In genomic region chr8:105305211-105306145, GRCm38 (mm10) we compare ENCODE assay signal across 8 mouse cellular contexts. TPM values are rescaled to one million over a fixed set of nuclear protein-coding genes. Genes with fewer than 3 reads are reported as not detected.
DNase-seq lines count a peak whose midpoint lies in the region; ATAC-seq and TF ChIP-seq lines count a peak whose summit lies in the region.

TSS of gene Elmo3 (plus strand) at chr8:105305601.

- peaks cover 14% of the 10 kb centered on the region for H3K4me1 ChIP-seq in forebrain, embryonic 15.5 days
- H3K4me1 ChIP-seq in intestine, embryonic 15.5 days (replicated peaks): peaks cover 23% of the 10 kb centered on the region
- H3K4me1 ChIP-seq in liver, embryonic 11.5 days (replicated peaks; ENCODE audit: control insufficient read depth, insufficient read depth, low read length): peaks cover 41% of the 10 kb centered on the region
- H3K4me1 ChIP-seq in midbrain, embryonic 16.5 days (ENCODE audit: control insufficient read depth, insufficient read depth, low read length): peaks cover 10% of the 10 kb centered on the region

- H3K27ac ChIP-seq in left cerebral cortex, adult 2 months: peak within 1 kb of the TSS; percentile 73
- H3K27ac ChIP-seq in forebrain, embryonic 15.5 days (replicated peaks): no peak within 1 kb of the TSS
- peak within 1 kb of the TSS; percentile 86 for H3K27ac ChIP-seq in intestine, embryonic 15.5 days
- peak within 1 kb of the TSS; percentile 43 for H3K27ac ChIP-seq in liver, embryonic 11.5 days (ENCODE audit: low read depth, low read length)
- no peak within 1 kb of the TSS for H3K27ac ChIP-seq in midbrain, embryonic 16.5 days (ENCODE audit: low read length)

- H3K36me3 ChIP-seq in forebrain, embryonic 15.5 days: peaks cover 47% of the 10 kb centered on the region
- peaks cover 42% of the 10 kb centered on the region for H3K36me3 ChIP-seq in intestine, embryonic 15.5 days
- peaks cover 48% of the 10 kb centered on the region for H3K36me3 ChIP-seq in liver, embryonic 11.5 days (ENCODE audit: control insufficient read depth, insufficient read depth, low read length)
- H3K36me3 ChIP-seq in midbrain, embryonic 16.5 days (ENCODE audit: control insufficient read depth, insufficient read depth, low read length): peaks cover 43% of the 10 kb centered on the region

- WGBS in forebrain, embryonic 15.5 days: 9% methylated on average over 30 of the region's 30 CpGs
- WGBS in intestine, embryonic 15.5 days: 6% methylated on average over 30 of the region's 30 CpGs
- 14% methylated on average over 30 of the region's 30 CpGs for WGBS in liver, embryonic 11.5 days
- 10% methylated on average over 30 of the region's 30 CpGs for WGBS in midbrain, embryonic 16.5 days

- TF ChIP-seq CTCF in left cerebral cortex, adult 2 months (IDR thresholded peaks at IDR 0.05): no peak

- H3K27me3 ChIP-seq in forebrain, embryonic 15.5 days: no peaks in the 10 kb centered on the region
- no peaks in the 10 kb centered on the region for H3K27me3 ChIP-seq in intestine, embryonic 15.5 days (replicated peaks)
- H3K27me3 ChIP-seq in liver, embryonic 11.5 days (replicated peaks; ENCODE audit: control insufficient read depth, insufficient read depth, low read length): no peaks in the 10 kb centered on the region
- no peaks in the 10 kb centered on the region for H3K27me3 ChIP-seq in midbrain, embryonic 16.5 days (ENCODE audit: control insufficient read depth, insufficient read depth, low read depth, low read length)

- peak; percentile 52 for ATAC-seq in forebrain, embryonic 15.5 days (replicated peaks)
- ATAC-seq in intestine, embryonic 15.5 days: peak; percentile 96
- peak; percentile 69 for ATAC-seq in liver, embryonic 11.5 days (replicated peaks; ENCODE audit: low FRiP score)
- ATAC-seq in midbrain, embryonic 16.5 days: peak; percentile 49

- H3K9me3 ChIP-seq in forebrain, embryonic 15.5 days: no peaks in the 10 kb centered on the region
- H3K9me3 ChIP-seq in intestine, embryonic 15.5 days: no peaks in the 10 kb centered on the region
- H3K9me3 ChIP-seq in liver, embryonic 11.5 days (ENCODE audit: control insufficient read depth, low read length): no peaks in the 10 kb centered on the region
- no peaks in the 10 kb centered on the region for H3K9me3 ChIP-seq in midbrain, embryonic 16.5 days (replicated peaks; ENCODE audit: control insufficient read depth, low read length, poor library complexity, severe bottlenecking)

- peak within 1 kb of the TSS; percentile 3; the same call in 1 of the 2 replicates for H3K9ac ChIP-seq in forebrain, embryonic 15.5 days (replicated peaks)
- H3K9ac ChIP-seq in intestine, embryonic 15.5 days: peak within 1 kb of the TSS; percentile 55
- H3K9ac ChIP-seq in liver, embryonic 11.5 days (ENCODE audit: low read depth, low read length): peak within 1 kb of the TSS; percentile 53
- H3K9ac ChIP-seq in midbrain, embryonic 16.5 days (ENCODE audit: low read depth, low read length): peak within 1 kb of the TSS; percentile 39

- DNase-seq in left cerebral cortex, adult 2 months (ENCODE audit: extremely low spot score in 1 of 2, low spot score in 2 of 2): peak; percentile 55 to 61
- no peak for DNase-seq in left cerebral cortex, adult 11 months (ENCODE audit: low spot score)
- peak; percentile 76 to 80 for DNase-seq in cerebellum, adult 18-20 months
- DNase-seq in liver, embryonic 11.5 days (ENCODE audit: low spot score): peak; percentile 72
- peak; percentile 79 for DNase-seq in thymus, postnatal 14 days

- H3K4me2 ChIP-seq in forebrain, embryonic 15.5 days (replicated peaks): peak within 1 kb of the TSS; percentile 23
- peak within 1 kb of the TSS; percentile 66 for H3K4me2 ChIP-seq in intestine, embryonic 15.5 days (replicated peaks)
- peak within 1 kb of the TSS; percentile 66 for H3K4me2 ChIP-seq in liver, embryonic 11.5 days
- peak within 1 kb of the TSS; percentile 45 for H3K4me2 ChIP-seq in midbrain, embryonic 16.5 days (ENCODE audit: low read length)

- peak within 1 kb of the TSS; percentile 35 for H3K4me3 ChIP-seq in left cerebral cortex, adult 2 months
- no peak within 1 kb of the TSS for H3K4me3 ChIP-seq in forebrain, embryonic 15.5 days
- peak within 1 kb of the TSS; percentile 42 for H3K4me3 ChIP-seq in intestine, embryonic 15.5 days (replicated peaks)
- peak within 1 kb of the TSS; percentile 37 for H3K4me3 ChIP-seq in liver, embryonic 11.5 days (ENCODE audit: low read depth, low read length)
- H3K4me3 ChIP-seq in midbrain, embryonic 16.5 days (ENCODE audit: low read depth, low read length): no peak within 1 kb of the TSS; the same call in 1 of the 2 replicates

- intact Hi-C loops in left cerebral cortex, adult 2 months (cut with DNase I): no loop called here

RNA-seq across cellular contexts. Expression of gene Elmo3, which starts in this region (rescaled TPM):
- 1 to 10 TPM; 1.4 to 1.9 TPM for total RNA-seq in left cerebral cortex, adult 2 months (2021)
- 0.84 and 0.98 TPM in 2 replicates for polyA plus RNA-seq in forebrain, embryonic 15.5 days (2015; fragmentation: Nextera tagmentation; extraction: Ambion mirVana)
- 18.3 and 21.2 TPM in 2 replicates for polyA plus RNA-seq in intestine, embryonic 15.5 days (2015; fragmentation: Nextera tagmentation; extraction: Ambion mirVana)
- polyA plus RNA-seq in liver, embryonic 11.5 days (2014; fragmentation: Nextera tagmentation; extraction: Ambion mirVana): 2.6 and 3.0 TPM in 2 replicates
- polyA plus RNA-seq in midbrain, embryonic 16.5 days (2015; fragmentation: Nextera tagmentation; extraction: Ambion mirVana): 0.88 and 1.1 TPM in 2 replicates

Comparison
In these comparisons a context has a peak if more than half of its experiments do, and no peak if none do; other contexts are left out.
1. Peak in ATAC-seq, H3K9ac ChIP-seq and H3K4me2 ChIP-seq in forebrain, embryonic 15.5 days; RNA of the gene not detected or under 1 TPM.
2. H3K27ac ChIP-seq: peak in left cerebral cortex, adult 2 months (single experiment), intestine, embryonic 15.5 days (single experiment) and liver, embryonic 11.5 days (single experiment); none in forebrain, embryonic 15.5 days (single experiment) and midbrain, embryonic 16.5 days (single experiment).
3. H3K4me3 ChIP-seq: peak in left cerebral cortex, adult 2 months (single experiment), intestine, embryonic 15.5 days (single experiment) and liver, embryonic 11.5 days (single experiment); none in forebrain, embryonic 15.5 days (single experiment) and midbrain, embryonic 16.5 days (single experiment).
4. H3K9ac ChIP-seq: peak in every context shown above with its lines; median percentile 55 in intestine, embryonic 15.5 days; 53 in liver, embryonic 11.5 days; 39 in midbrain, embryonic 16.5 days; 3 in forebrain, embryonic 15.5 days.
5. Peak in every context shown above with its lines, with median percentiles within 50 percentile points of each other: ATAC-seq and H3K4me2 ChIP-seq.